Mouse (Mus musculus) embryonic fibroblast, embryonic 13.5 days (primary cell): ENCODE data around the gene Prrc2a.

Experiments used
- CTCF ChIP-seq: IDR thresholded peaks from 2 replicates; pipeline ENCODE4 v1.5.1; 2011; ENCODE audit warnings: mild to moderate bottlenecking, control low read depth, low read length, moderate library complexity, borderline replicate concordance; ENCODE audit not compliant: insufficient read depth
- POLR2A ChIP-seq: IDR thresholded peaks from 2 replicates; pipeline ENCODE4 v1.6.1; 2011; ENCODE audit warnings: low read depth, mild to moderate bottlenecking, control low read depth, low read length, moderate library complexity

DNA sequence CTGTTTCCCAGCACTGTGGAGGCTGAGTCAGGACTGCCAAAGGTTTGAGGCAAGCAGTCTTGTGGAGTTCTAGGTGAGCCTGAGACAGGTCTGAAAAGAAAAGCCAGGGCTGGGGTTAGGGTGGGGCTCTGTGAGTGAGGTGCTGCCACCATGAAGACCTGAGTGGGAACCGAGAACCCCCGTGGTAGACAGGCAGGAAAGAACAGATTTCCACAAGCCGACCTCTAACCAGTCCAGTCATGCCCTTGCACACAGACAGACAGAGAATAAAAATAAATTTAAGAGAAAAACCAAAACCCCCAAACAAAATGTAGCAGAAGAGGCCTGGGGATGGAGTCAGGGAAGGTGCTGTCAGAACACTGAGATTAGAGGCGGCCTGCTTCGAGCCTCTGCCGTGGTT is 10.7 kb upstream of the Prrc2a start:
- TF ChIP-seq CTCF (no peak), POLR2A (no peak)
